Mouse (Mus musculus) cerebellum, adult 11 months (tissue): ENCODE measurements around the gene Ehd2.

ENCODE experiments used
- DNase-seq: peaks from one replicate; pipeline ENCODE4 v3.0.0; 2022

Gene Ehd2

GRCm38 (mm10) chr7:15974712-15975111 lies 7.3 kb upstream of the Ehd2 start:
- DNase-seq, result peak; percentile 59

DNA sequence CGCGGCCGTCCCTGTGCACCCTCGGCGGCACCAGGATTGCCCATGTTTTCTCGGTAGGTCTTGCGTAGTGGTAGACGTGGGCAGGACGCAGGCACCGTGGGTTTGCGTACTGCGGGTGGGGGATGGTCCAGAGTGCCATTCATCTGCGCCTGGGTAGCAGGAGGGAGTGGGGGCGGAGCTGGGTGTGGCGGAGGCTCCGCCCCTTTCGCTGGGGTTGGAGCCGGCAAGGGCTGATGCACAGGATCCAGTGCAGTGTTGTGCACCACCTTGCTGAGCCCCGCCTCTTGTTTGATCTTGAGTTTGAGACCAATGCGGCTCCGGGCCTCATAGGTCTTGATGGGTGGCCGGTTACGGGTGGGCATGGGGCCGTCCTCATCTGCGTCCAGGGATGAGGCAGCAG lies 4.9 kb upstream of the Ehd2 start:
- no peak for DNase-seq

DNA sequence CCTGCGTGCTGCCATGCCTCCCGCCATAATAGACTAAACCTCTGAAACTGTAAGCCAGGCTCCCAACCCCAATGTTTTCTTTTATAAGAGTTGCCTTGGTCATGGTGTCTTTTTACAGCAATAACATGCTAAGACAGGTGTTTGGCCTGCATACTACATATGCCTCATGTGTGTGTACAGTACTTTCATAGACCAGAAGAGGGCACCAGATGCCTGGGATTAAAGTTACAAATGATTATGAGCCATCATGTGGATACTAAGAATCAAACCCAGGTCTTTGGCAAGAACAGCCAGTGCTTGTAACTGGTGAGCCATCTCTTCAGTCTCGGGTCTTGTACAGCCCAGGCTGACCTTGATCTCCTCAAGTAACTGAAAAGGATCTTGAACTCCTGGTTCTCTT lies 2.3 kb upstream of the Ehd2 start:
- no peak for DNase-seq

DNA sequence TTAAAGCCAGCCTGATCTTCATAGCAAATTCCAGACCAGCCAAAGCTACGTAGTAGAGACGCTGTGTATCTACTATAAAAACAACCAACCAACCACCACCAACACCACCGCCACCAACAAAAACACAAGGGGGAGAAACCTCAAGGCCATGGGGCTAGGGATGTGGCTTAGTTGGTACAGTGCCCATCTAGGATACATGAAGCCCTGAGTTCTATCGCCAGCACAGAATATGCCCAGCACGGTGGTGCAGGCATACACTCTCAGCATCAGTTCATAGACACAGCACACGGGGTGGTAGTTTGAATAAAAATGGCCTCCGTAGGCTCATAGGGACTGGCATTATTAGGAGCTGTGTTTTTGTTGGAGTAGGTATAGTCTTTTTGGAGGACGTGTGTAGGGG lies 955 bp upstream of the Ehd2 start:
- DNase-seq, result no peak

DNA sequence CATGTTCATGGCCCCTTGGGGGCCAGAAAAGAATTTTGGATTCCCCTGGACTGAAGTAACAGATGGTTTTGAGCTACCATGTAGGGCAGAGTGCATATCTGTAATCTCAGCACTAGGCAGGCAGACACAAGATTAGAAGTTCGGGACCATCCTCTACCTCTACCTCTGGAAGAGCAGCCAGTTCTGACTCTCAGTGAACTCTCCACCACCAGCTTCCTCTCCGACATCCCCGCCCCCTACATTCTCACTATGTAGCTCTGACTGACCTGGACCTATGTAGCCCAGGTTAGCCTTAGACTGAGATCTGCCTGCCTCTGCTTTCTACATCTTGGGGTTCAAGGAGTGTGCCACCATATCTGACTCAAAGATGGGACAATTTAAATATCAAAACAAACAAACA lies 878 bp downstream of the Ehd2 start:
- DNase-seq, result no peak

DNA sequence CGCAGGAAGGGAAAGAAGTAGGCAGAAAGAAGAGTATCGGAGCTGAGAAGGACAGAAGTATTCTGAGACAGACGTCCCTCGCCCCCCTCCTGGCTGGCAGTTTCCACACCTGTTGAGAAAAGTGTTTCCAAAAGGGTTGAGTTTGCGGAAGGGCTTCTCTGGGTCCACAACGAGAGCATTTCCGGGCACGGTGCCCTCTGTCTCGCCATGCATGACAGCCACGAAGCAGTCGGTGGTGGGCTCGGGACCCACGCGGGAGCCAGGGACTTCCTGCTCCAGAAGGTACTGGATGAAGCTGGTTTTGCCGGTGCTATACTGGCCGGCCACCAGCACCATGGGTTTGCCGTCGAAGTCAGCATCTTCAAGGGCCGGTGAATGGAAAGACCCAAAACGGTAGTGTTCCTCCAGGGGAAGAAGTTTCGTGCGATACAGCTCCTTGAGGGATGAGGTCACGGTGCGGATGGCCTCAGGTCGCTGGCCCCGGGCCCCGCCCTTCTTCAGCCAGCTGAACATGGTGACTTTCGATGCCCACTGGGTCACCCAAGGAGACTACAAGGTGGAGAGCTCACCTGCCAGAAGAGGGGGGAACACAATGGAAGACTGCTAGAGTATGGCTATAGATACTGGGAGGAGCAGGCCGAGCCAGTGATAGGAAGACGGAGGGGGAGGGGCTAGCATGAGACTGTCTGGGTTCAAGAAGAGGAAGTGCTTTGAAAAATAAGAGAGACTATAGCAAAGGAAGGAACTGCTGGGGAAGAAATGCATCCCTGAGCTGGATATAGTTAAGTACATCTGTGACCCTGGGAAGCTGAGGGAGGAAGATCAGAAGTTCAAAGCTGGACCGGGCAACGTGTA lies 3.3 kb downstream of the Ehd2 start:
- no peak for DNase-seq

- DNase-seq, result no peak
These were observed 4.8 kb downstream of the Ehd2 start for GRCm38 (mm10) chr7:15962311-15963288.

GRCm38 (mm10) chr7:15961798-15962197 lies 5.6 kb downstream of the Ehd2 start:
- no peak for DNase-seq

DNA sequence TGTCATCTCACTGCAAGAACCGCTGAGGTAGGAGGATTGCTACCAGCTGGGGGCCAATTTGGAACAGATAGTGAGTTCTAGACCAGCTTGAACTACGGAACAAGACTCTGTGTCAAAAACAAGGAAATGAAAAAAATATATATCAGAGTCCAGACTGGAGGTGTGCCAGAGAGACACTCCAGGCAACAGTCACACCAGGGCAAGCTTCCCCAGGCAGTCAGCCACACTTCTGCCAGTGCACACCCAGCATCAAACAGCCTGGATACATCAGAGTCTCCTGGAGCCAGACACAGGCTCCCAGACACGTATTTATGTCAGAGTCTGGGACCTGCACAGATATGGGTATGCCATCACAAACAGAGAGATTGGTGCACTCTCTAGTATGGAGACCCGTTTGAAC lies 6.1 kb downstream of the Ehd2 start:
- no peak for DNase-seq

DNA sequence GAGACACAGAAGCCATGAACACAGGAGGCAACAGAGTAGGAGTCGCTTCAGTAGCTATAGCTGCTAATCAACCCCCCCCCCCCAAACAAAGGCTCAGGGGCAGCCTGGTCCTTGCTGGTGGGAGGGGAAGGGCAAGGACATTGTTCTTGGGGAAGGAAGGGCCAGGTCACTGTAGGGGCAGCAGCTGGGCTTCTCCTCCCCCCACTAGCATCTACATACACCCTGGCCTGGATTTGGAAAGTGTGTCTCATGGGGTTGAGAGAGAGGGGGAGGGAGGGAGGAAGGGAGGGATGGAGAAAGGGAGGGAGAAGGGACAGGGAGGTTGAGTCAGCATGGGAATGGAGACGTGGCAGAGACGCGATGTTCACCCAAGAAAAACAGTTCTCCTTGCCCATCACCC lies 6.7 kb downstream of the Ehd2 start:
- DNase-seq, result no peak

GRCm38 (mm10) chr7:15956143-15956542 lies 11.2 kb downstream of the Ehd2 start:
- DNase-seq, result no peak

DNA sequence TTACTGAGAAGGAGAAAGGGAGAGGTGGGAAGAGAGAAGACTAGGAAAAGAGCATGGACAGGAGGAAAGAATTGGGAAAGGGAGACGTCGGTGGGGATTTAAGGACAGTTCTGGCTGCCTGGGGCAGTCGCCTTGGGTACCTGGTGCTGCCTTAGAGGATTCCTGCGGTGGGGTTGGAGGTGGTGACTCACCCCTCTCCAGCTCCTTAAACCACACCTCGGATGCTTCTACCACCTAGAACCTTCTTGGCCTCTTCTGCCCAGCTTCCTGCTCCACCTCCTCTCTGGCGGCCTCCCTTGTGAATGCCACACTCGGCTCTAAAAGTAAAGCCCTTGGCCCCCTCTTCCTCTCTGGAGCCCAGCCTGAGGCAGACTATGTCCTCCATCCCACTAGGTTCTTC lies 11.9 kb downstream of the Ehd2 start:
- DNase-seq, result no peak

DNA sequence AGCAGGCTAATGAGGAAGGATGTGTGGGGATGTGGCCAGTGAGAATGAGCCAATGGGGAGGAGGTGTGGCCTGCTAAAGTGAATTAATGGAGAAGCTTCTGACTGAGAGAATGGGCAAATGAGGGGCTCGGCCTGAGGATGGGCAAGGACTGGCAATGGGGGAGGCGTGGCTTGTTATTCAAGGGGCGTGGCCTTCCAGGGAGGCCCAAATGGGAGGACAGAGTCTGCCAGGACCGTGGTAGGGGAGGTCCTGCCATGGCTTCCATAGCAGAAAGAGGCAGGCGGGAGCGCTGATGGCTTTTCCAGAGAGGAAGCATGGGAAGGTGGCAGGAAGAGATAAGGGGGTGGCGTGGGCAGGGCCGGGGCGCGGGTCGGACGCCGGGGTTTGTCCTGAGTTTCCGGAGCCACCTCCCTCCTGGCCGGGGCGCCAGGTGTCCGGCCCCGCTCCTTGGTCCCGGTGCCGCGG lies 12.4 kb downstream of the Ehd2 start:
- no peak for DNase-seq

- DNase-seq, result no peak
These were observed 12.9 kb downstream of the Ehd2 start for GRCm38 (mm10) chr7:15954436-15954835.

DNA sequence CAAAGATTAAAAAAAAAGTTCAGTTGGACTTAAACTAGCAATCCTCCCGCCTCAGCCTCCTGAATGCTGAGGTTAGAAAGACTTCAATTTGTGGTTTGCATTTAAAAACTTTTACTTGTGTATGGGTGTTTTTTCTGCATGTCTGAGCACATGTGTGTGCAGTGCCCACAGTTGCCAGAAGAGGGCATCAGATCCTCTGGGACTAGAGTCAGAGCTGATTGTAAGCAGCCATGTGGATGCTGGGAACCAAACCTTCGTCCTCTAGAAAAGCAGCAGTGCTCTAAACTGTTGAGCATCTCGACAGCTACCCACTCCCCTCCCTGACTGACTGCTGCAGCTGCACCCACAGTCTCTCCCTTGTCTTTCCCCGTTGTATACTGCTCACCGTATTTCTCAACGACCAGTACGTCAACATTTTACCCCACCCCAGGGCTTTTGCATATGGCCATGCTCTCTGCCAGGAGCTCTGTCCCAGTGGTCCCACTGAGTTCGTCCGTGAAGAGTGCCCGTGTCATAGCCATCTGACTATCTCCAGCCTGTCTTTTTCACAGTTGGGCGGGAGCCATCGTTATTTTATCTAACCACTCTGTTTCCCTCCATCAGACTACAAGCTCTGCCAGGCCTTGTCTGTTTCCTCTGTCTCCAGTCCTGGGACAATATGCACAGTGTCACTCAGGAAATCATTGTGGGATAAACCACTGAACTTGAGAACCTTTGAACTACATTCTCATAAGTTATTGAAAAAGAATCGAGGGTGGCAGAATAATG lies 13.9 kb downstream of the Ehd2 start:
- no peak for DNase-seq

- DNase-seq, result no peak
These were observed 15.0 kb downstream of the Ehd2 start for GRCm38 (mm10) chr7:15952416-15952815.

- DNase-seq, result no peak
These were observed 17.4 kb downstream of the Ehd2 start for GRCm38 (mm10) chr7:15950008-15950407.

GRCm38 (mm10) chr7:15949216-15949790 lies 18.1 kb downstream of the Ehd2 start:
- DNase-seq, result no peak

GRCm38 (mm10) chr7:15948381-15948941 lies 18.9 kb downstream of the Ehd2 start:
- DNase-seq, result peak; percentile 79

GRCm38 (mm10) chr7:15947653-15948260 lies 19.6 kb downstream of the Ehd2 start:
- DNase-seq, result no peak

- DNase-seq, result peak; percentile 93
These were observed 21.4 kb downstream of the Ehd2 start, which contains the start of gene Nop53 for GRCm38 (mm10) chr7:15945721-15946536. Nop53 (minus strand) TSS chr7:15946074.
